In the genomic region with DNA sequence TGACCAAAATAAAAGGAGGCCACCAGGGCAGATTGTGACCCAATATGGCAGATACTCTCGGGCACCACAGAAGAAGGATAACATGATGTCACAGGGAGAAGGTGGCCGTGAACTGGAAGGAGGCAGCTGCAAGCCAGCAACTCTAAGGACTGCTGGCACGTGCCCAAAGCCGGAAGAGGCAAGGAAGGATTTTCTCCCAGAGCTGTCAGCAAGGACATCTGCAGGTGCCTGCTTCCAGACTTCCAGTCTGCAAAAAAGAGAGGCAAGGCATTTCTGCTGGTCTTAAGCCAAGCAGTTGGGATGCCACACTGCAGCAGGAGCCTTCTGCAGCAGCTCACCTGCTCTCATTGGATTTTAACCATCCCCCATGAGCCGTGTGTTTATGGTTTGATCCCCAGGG, we compare ENCODE assay signal across 9 mouse cellular contexts.
DNase-seq lines count a peak whose midpoint lies in the region; ATAC-seq and TF ChIP-seq lines count a peak whose summit lies in the region.
"Had no signal": no experiment of that assay in that cellular context is flagged by ENCODE, and none has a peak within 500 bp of the region (broad histone marks: within the 10 kb centered on the region; RNA-seq: fewer than 3 reads in every experiment).

No protein-coding gene starts in this region.

- H3K9ac ChIP-seq in hindbrain, postnatal 0 days (replicated peaks; ENCODE audit: low read length) = no peak overlapping the region

- ATAC-seq in frontal cortex, adult (ENCODE audit: low TSS enrichment) = peak; percentile 14; the same call in 1 of the 2 replicates
- 0 out of 2 replicates have a peak, but pooled peaks have one; percentile 11 for ATAC-seq in hindbrain, postnatal 0 days
- no peak for ATAC-seq in granulocyte monocyte progenitor cell, adult 5-6 weeks (replicated peaks; ENCODE audit: poor library complexity, severe bottlenecking)

- H3K4me2 ChIP-seq in hindbrain, postnatal 0 days (ENCODE audit: low read depth, low read length) = no peak overlapping the region

- TF ChIP-seq POLR2A in cortical plate, adult 2 months (IDR thresholded peaks at IDR 0.05; ENCODE audit: extremely low read depth, insufficient read depth, low read length) = no peak

- no peak overlapping the region for H3K4me3 ChIP-seq in cortical plate, adult 2 months (ENCODE audit: insufficient read depth, low read length)
- H3K4me3 ChIP-seq in hindbrain, postnatal 0 days (ENCODE audit: low read length) = no peak overlapping the region

- H3K9me3 ChIP-seq in hindbrain, postnatal 0 days (ENCODE audit: low read length) = no peaks in the 10 kb centered on the region

- H3K27ac ChIP-seq in cortical plate, adult 2 months (ENCODE audit: insufficient read depth, low read length) = peak overlapping the region; percentile 31; the same call in 1 of the 2 replicates
- peak overlapping the region; percentile 79 for H3K27ac ChIP-seq in hindbrain, postnatal 0 days

- no peak for TF ChIP-seq CTCF in cortical plate, adult 2 months (IDR thresholded peaks at IDR 0.05; ENCODE audit: extremely low read depth, insufficient read depth, low read length)
- no peak for TF ChIP-seq CTCF in hindbrain, postnatal 0 days (IDR thresholded peaks at IDR 0.05; ENCODE audit: low read depth)

- no peaks in the 10 kb centered on the region for H3K36me3 ChIP-seq in hindbrain, postnatal 0 days (ENCODE audit: insufficient read depth, low read length)

- WGBS in hindbrain, postnatal 0 days = 39% methylated on average over 5 of the region's 5 CpGs

- DNase-seq in frontal cortex, postnatal 14 days (ENCODE audit: low spot score in 2 of 2) = no peak
- peak; percentile 52 for DNase-seq in adrenal gland, postnatal 14 days
- peak; percentile 58 for DNase-seq in hindbrain, postnatal 0 days (ENCODE audit: low spot score)
- DNase-seq in thymus, postnatal 10 days (ENCODE audit: low spot score in 2 of 2) = no peak
- DNase-seq in urinary bladder, postnatal 4 days (ENCODE audit: low spot score in 2 of 2) = no peak
- DNase-seq: kidney, adult 11 months had no signal

- no peaks in the 10 kb centered on the region for H3K27me3 ChIP-seq in hindbrain, postnatal 0 days (ENCODE audit: insufficient read depth, low read length)

- peaks cover 31% of the 10 kb centered on the region for H3K4me1 ChIP-seq in cortical plate, adult 2 months (ENCODE audit: control insufficient read depth, insufficient read depth, low read length)
- H3K4me1 ChIP-seq in hindbrain, postnatal 0 days (ENCODE audit: insufficient read depth, low read length) = peaks cover 27% of the 10 kb centered on the region

Comparison
In these comparisons a context has a peak if more than half of its experiments do, and no peak if none do; other contexts are left out.
1. DNase-seq: peak in adrenal gland, postnatal 14 days (single experiment) and hindbrain, postnatal 0 days (single experiment); none in frontal cortex, postnatal 14 days (0 of 2), thymus, postnatal 10 days (0 of 2) and urinary bladder, postnatal 4 days (0 of 2).